Mouse (Mus musculus): ENCODE results near the gene Ms4a10.

DNA sequence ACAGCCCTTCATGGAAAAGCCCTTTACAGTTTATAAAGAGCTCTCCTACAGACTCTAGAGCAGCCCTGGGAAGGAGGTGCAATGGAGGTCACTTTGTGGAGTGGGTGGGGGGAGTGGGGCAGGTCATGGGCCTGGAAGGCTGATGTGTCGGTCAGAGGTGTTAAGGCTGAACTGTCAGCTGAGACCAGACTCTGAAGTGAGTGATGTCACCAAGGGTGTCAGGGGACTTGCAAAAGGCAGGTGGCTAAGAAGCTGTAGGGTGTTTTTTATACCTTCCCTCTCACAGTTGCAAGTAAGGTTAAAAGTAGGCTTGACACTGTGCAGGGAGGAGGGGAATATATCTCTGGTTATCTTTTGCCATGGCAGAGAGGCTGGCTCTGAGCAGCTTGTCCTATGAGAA lies 16.3 kb upstream of the Ms4a10 start:
- no peak for TF ChIP-seq MEF2A (IDR thresholded peaks at IDR 0.05; ENCODE audit: extremely low read depth, insufficient replicate concordance, low read depth, low read length, poor library complexity, severe bottlenecking)
- TF ChIP-seq ZKSCAN1 (IDR thresholded peaks at IDR 0.05; ENCODE audit: low read depth, low read length): no peak
- no peak for TF ChIP-seq POLR2A (IDR thresholded peaks at IDR 0.05; ENCODE audit: control insufficient read depth in 1 of 2, insufficient read depth in 1 of 2, low read depth in 1 of 2, low read length in 2 of 2, poor library complexity in 1 of 2)
- no peak for TF ChIP-seq TBP (IDR thresholded peaks at IDR 0.05; ENCODE audit: low read depth, low read length)
